Mouse (Mus musculus) limb, embryonic 11.5 days (tissue): ENCODE results near the gene Zfp467. TPM values are rescaled to one million over a fixed set of nuclear protein-coding genes. Genes with fewer than 3 reads are reported as not detected.

Source experiments
- ATAC-seq: fragments of 200-750 bp; cut with Nextera tagmentation; 2 replicates; pipeline ENCODE4 v1.8.0; 2017; ENCODE audit warnings: low read depth; ENCODE audit not compliant: insufficient number of reproducible peaks, low FRiP score, low TSS enrichment
- DNase-seq: peaks from one replicate; pipeline ENCODE4 v3.0.0-alpha.2; 2015; ENCODE audit warnings: low spot score
- H3K27ac ChIP-seq: fragments of 300-500 bp; sonication (generic); replicated peaks from 2 replicates; pipeline ENCODE4 v1.5.1; 2014; ENCODE audit warnings: low read depth, mild to moderate bottlenecking, low read length
- H3K27me3 ChIP-seq: fragments of 300-500 bp; sonication (generic); 2 replicates; pipeline ENCODE4 v1.6.1; 2014; ENCODE audit warnings: mild to moderate bottlenecking, low read length, mixed read lengths; ENCODE audit not compliant: control insufficient read depth, insufficient read depth
- H3K36me3 ChIP-seq: fragments of 300-500 bp; sonication (generic); 2 replicates; pipeline ENCODE4 v1.6.1; 2014; ENCODE audit warnings: mild to moderate bottlenecking, low read length, moderate library complexity, mixed read lengths; ENCODE audit not compliant: control insufficient read depth, insufficient read depth
- H3K4me1 ChIP-seq: fragments of 300-500 bp; sonication (generic); 2 replicates; pipeline ENCODE4 v1.6.1; 2014; ENCODE audit warnings: low read length, mixed read lengths; ENCODE audit not compliant: control insufficient read depth, insufficient read depth
- H3K4me2 ChIP-seq: fragments of 300-500 bp; sonication (generic); 2 replicates; pipeline ENCODE4 v1.6.1; 2014; ENCODE audit warnings: low read depth, mild to moderate bottlenecking, moderate library complexity; ENCODE audit not compliant: severe bottlenecking
- H3K4me3 ChIP-seq: fragments of 300-500 bp; sonication (generic); 2 replicates; pipeline ENCODE4 v1.5.1; 2014; ENCODE audit warnings: low read depth, low read length
- H3K9ac ChIP-seq: fragments of 300-500 bp; sonication (generic); 2 replicates; pipeline ENCODE4 v1.6.1; 2014; ENCODE audit warnings: mild to moderate bottlenecking, low read length
- H3K9me3 ChIP-seq: fragments of 300-500 bp; sonication (generic); 2 replicates; pipeline ENCODE4 v1.6.1; 2016; ENCODE audit warnings: low read length; ENCODE audit not compliant: control insufficient read depth
- WGBS: fragments of 180-500 bp; shearing (Covaris S2); extraction: QIAGEN DNeasy Blood & Tissue Kit; methylation state at CpG from one replicate; pipeline ENCODE4 v1.1.7; 2014; 5-methylcytosine and 5-hydroxymethylcytosine counted together
- polyA plus RNA-seq: library from polyadenylated mRNA; unstranded; fragments of >200 nt; fragmentation: Nextera tagmentation; extraction: Ambion mirVana; gene quantifications from 2 replicates; pipeline ENCODE4 v1.2.1, GENCODE M21; 2014

Zfp467 gene
- polyA plus RNA-seq, 1 experiment from 2014 or later = 15.6 TPM

DNA sequence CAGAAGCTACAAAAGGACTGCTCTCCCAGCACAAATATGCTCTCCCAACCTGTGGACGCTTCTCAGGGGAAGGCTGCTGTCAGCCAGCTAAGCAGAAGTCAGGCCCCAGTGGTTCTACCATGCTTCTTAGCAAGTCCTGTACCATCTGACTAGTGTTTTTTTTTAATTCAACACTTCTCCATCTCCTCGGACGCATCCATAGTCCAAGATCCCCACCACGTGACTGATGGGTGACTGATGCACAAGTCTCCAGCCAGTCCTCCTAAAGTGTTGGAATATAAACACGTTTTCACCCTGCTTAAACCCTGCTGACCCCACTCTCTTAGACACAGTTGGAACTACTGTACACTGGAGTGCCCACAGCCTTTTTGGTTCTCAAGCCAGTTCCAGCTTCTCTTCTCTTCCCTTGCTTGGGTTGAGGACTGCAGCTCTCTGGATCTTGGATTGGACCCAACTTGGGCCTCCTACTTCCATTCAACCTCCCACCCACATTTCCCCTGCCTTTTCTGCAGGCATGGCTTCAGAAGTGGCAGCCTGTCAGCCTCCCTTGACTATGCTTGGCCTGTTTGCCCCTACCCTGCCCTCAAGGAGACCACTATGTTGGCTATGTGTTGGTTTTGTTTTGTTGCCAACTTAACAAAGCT, 9.8 kb downstream of the Zfp467 start:
- ATAC-seq (no peak), DNase-seq (no peak)
- Histone ChIP-seq H3K4me2 (no peak overlapping the region), H3K27ac (no peak overlapping the region), H3K4me3 (no peak overlapping the region), H3K9me3 (no peaks in the 10 kb centered on the region), H3K9ac (no peak overlapping the region), H3K36me3 (peaks cover 5% of the 10 kb centered on the region), H3K4me1 (peaks cover 21% of the 10 kb centered on the region), H3K27me3 (peaks cover 26% of the 10 kb centered on the region)
- 79% methylated on average over 5 of the region's 5 CpGs for WGBS

DNA sequence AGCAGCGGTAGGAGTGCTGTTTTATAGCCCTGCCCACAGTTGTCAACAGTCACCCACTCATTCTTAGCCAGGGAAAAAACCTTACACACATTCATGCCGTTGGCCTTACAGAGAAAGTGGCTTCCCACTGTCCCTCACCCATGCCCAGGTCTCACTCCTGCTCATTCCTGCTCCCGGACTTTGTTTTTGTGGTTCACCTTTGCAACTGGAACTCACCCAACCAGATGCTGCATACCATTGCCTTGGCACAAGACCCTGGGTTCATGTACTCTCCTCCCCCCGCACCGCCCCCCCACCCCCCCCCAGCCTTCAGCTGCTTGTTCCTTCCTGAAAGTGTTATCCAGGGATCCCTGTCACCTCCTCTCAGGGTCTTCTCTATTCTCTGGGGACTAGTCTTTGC, 10.5 kb downstream of the Zfp467 start:
- Histone ChIP-seq H3K27ac (no peak overlapping the region), H3K4me3 (no peak overlapping the region), H3K4me1 (peaks cover 18% of the 10 kb centered on the region), H3K36me3 (peaks cover 5% of the 10 kb centered on the region), H3K4me2 (no peak overlapping the region), H3K27me3 (peaks cover 26% of the 10 kb centered on the region), H3K9me3 (no peaks in the 10 kb centered on the region), H3K9ac (no peak overlapping the region)
- no peak for DNase-seq
- WGBS = 48% methylated on average over 5 of the region's 5 CpGs
- no peak for ATAC-seq

DNA sequence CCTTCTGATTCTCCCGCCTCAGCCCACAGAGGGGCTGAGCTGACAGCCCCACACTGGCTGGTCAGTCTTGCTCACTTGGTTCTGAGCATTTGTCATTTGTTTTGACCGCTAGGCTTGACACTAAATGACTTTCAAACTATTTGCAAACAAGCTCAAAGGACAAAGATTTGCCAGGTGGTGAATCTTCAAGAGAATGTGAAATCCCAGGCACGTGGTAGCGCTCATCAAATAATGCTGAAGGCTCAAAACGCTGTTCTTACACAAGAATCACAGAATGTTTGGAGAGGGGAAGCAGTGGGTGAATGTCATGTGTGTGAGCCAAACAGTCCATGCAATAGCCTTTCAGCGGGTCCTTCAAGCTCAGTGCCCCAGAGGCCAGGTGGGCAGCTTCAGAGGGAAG, 11.0 kb downstream of the Zfp467 start:
- peaks cover 16% of the 10 kb centered on the region for H3K4me1 ChIP-seq
- no peaks in the 10 kb centered on the region for H3K9me3 ChIP-seq
- WGBS = 53% methylated on average over 6 of the region's 6 CpGs
- H3K27me3 ChIP-seq = peaks cover 22% of the 10 kb centered on the region
- no peak for DNase-seq
- ATAC-seq = no peak
- no peak overlapping the region for H3K9ac ChIP-seq
- H3K36me3 ChIP-seq = peaks cover 5% of the 10 kb centered on the region
- H3K4me3 ChIP-seq = no peak overlapping the region
- no peak overlapping the region for H3K27ac ChIP-seq
- H3K4me2 ChIP-seq = no peak overlapping the region

DNA sequence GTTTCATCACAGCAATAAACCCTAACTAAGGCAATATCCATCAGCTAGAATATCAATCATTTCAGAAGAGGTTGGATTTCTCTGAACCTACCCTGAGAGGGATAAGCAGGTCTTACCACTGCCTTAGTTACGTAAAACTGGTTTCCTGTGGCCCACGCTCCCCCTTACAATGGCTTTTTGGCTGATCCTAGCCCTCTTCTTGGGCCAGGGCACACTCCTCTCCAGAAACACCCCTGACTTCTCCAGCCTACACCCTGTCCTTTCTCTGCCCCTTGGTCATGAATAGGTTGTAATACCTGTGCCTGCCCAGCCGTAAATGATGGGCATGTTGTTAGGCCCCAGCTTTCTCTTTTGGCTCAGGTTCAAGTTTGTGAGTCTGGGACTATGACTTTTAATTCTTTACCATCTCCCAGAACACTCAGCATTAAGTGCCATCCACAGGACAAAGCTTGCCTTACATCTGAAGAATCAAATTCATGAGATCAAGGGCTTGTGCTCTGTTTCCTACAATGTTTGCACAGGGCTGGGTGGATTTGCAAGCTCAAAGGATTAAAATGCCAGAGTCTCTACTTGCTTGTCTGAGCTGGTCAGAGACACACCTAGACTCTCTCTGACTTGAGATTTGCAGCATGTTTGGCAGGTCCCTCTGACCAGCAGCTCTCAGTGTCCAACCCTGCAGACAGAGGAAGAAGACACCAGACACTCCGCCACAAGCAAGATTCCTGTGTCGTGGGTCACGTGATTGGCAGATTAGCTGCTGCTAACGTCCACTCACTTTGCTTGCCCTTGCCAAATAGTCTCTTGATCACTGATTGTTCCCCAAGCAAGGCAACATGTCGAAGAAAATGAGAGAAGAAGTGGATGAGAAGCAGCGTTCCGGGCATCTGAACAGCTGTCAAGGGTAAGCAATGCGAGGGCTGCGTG, 12.5 kb downstream of the Zfp467 start:
- H3K9me3 ChIP-seq = no peaks in the 10 kb centered on the region
- H3K27ac ChIP-seq = no peak overlapping the region
- H3K27me3 ChIP-seq = peaks cover 7% of the 10 kb centered on the region
- no peak overlapping the region for H3K4me2 ChIP-seq
- no peak overlapping the region for H3K4me3 ChIP-seq
- ATAC-seq = no peak
- DNase-seq = no peak
- H3K9ac ChIP-seq = no peak overlapping the region
- H3K4me1 ChIP-seq = peaks cover 3% of the 10 kb centered on the region
- no peaks in the 10 kb centered on the region for H3K36me3 ChIP-seq
- 73% methylated on average over 12 of the region's 12 CpGs for WGBS

DNA sequence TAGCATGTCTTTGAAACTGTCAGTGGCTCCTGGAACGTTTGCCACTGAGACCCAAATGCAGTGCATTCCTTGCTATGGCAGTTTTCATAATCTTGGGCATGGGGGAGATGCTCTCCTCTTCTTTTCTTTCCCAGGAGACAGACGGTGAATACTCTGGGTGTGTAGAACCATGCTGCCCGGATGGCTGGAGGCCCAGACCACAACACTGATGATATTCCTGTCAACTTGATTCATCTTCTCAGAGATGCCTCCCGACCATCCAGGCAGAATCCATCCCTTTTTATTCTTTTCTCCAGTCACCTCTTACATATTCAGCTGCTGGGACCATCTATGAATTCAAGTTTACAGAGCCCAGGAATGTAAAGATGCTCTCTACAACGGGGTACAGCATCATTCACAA, 14.9 kb downstream of the Zfp467 start:
- no peak for DNase-seq
- H3K9me3 ChIP-seq = no peaks in the 10 kb centered on the region
- WGBS = 73% methylated on average over 5 of the region's 5 CpGs
- H3K9ac ChIP-seq = no peak overlapping the region
- no peaks in the 10 kb centered on the region for H3K27me3 ChIP-seq
- no peak overlapping the region for H3K27ac ChIP-seq
- H3K4me3 ChIP-seq = no peak overlapping the region
- no peak for ATAC-seq
- H3K36me3 ChIP-seq = no peaks in the 10 kb centered on the region
- H3K4me2 ChIP-seq = no peak overlapping the region
- no peaks in the 10 kb centered on the region; the same call in 1 of the 2 replicates for H3K4me1 ChIP-seq

DNA sequence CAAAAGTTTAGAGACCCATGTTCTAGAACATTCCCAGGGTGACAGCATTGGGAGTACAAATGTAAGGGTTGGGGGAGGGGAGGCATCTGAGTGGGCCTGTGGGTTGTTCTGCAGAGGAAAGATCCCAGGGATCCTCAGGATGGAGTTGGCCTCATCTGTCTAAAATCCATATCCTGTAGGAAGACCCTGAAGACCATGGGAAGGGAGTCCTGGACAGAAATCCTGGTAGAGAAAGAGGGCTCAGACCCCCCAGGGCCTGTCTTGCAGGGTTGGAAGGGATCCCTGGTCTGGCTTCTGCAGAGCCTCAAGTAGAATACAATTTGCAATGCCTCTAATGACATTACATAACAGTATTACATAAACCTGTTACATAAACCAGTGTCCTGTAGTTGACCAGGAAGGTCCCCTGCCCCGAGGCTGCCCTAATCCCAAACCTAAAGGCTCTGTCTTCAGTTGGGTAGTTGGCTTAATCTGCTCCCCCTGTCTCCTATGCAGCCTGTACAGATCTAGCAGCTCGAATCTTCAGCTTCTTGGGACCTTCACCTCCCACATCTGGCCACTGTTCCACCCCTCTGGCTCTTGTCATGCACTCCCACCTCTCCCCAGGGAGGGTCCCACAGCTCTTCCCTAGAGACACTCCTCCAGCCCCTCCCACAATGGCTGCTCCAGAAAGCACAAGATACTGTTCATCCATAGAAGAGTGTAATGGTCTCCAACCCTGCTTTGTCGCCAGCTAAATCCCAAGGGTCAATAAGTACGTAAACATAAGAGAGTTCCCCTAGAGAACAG, 16.7 kb downstream of the Zfp467 start:
- 71% methylated on average over 4 of the region's 4 CpGs for WGBS
- no peaks in the 10 kb centered on the region for H3K27me3 ChIP-seq

DNA sequence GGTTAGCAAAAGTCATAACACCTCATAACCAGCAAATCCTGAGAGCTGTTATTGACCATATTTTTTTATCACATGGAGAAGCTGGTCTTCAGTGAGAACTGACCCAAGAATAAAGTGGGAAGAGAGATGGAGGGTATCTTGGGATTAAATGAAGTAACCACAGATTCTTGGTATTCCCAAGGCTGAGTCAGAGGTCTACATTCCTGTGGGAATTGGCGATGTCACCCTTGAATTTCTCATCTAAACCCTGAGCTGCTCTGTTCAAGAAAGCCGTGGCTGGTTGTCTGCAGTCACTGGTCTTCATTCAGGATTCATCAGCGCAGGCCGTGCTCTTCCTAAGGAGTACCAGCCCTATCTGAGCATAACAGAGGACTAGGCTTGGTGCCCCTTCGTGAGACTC, 18.7 kb downstream of the Zfp467 start:
- ATAC-seq = no peak
- H3K9ac ChIP-seq = no peak overlapping the region
- no peak for DNase-seq
- no peak overlapping the region for H3K27ac ChIP-seq
- peaks cover 8% of the 10 kb centered on the region for H3K4me1 ChIP-seq
- H3K9me3 ChIP-seq = no peaks in the 10 kb centered on the region
- no peaks in the 10 kb centered on the region for H3K27me3 ChIP-seq
- whole genome bisulfite sequencing = 78% methylated on average over 5 of the region's 5 CpGs
- H3K4me3 ChIP-seq = no peak overlapping the region
- H3K4me2 ChIP-seq = no peak overlapping the region
- H3K36me3 ChIP-seq = no peaks in the 10 kb centered on the region

More for the DNA sequence above, 16.7 kb downstream of the Zfp467 start:
- Histone ChIP-seq H3K36me3 (no peaks in the 10 kb centered on the region), H3K4me1 (no peaks in the 10 kb centered on the region; the same call in 1 of the 2 replicates), H3K27ac (no peak overlapping the region), H3K4me2 (no peak overlapping the region), H3K9ac (no peak overlapping the region), H3K9me3 (no peaks in the 10 kb centered on the region), H3K4me3 (no peak overlapping the region)
- no peak for ATAC-seq
- DNase-seq = no peak

DNA sequence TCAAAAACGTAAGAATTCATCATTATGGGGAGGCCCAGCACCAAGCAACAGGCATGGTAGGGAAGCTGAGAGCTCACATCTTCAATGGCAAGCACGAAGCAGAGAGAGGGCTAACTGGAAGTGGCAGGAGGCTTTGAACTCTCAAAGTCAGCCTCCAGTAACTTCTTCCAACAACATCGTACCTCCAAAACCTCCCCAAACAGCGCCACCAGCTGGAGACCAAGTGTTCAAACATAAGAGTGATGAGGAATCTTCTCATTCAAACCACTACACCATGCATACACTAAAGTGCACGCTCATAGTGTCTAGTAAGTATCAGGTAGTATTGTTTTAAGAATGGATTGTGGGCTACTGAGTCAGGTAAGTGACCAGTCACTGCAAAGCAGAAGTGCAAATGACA, 21.6 kb downstream of the Zfp467 start:
- Histone ChIP-seq H3K27ac (no peak overlapping the region), H3K36me3 (no peaks in the 10 kb centered on the region), H3K4me1 (peaks cover 12% of the 10 kb centered on the region), H3K9me3 (no peaks in the 10 kb centered on the region), H3K27me3 (no peaks in the 10 kb centered on the region), H3K9ac (no peak overlapping the region), H3K4me3 (no peak overlapping the region), H3K4me2 (no peak overlapping the region)
- DNase-seq = no peak
- 70% methylated on average over 5 of the region's 5 CpGs for WGBS
- ATAC-seq = no peak
